8 mouse cellular contexts compared by ENCODE assay signal in the genomic region with DNA sequence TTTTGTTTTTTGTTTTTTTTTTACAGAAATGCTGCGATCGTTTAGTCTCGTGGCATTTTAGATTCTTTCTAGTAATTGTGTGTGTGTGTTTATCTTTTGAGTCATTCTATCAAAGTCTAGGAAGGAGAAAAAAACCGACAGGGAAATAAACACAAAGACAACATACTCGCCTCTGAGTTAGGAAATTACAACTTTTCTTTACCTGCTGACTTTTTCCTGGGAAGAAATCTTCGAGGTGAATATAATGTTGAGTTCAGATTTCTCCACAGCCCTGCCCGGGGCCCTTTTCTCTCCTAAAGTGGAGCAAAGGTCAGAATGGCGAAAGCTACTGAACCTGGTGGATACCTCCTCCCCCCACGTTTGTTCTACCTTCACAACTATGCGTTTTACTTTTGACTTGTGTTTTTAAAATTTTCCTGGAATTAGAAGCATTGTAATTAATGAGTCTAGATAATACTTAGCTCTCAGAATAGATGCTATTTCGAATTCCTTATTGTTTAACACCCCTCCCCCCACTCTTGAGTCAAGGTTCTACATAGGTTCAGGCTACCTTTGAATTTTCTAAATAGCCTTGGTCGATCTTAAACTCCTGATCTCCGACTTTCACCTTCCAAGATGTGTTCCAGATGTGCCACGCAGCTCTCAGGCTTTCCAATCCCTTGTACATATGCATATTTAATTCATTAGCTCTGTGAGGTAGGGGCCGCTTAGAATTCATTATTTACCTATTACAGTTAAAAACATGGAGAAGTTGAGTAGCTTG. TPM values are rescaled to one million over a fixed set of nuclear protein-coding genes. Genes with fewer than 3 reads are reported as not detected.
DNase-seq lines count a peak whose midpoint lies in the region; ATAC-seq and TF ChIP-seq lines count a peak whose summit lies in the region.

No protein-coding gene starts in this region.

- TF ChIP-seq CTCF in ES-Bruce4 (IDR thresholded peaks at IDR 0.05; ENCODE audit: low read depth, low read length): no peak

- no peak for TF ChIP-seq EP300 in ES-Bruce4 (IDR thresholded peaks at IDR 0.05; ENCODE audit: insufficient read depth, low read depth, low read length)

- peak overlapping the region; percentile 89 for H3K27ac ChIP-seq in ES-Bruce4 (ENCODE audit: insufficient read depth, low read length)
- peak overlapping the region; percentile 96 for H3K27ac ChIP-seq in forebrain, embryonic 14.5 days (ENCODE audit: low read depth, low read length)
- peak overlapping the region; percentile 99 for H3K27ac ChIP-seq in limb, embryonic 15.5 days

- no peaks in the 10 kb centered on the region for H3K36me3 ChIP-seq in erythroblast, embryonic 14.5 days (ENCODE audit: control insufficient read depth)
- no peaks in the 10 kb centered on the region for H3K36me3 ChIP-seq in ES-Bruce4 (ENCODE audit: control insufficient read depth, insufficient read depth, low read length, poor library complexity, severe bottlenecking)
- no peaks in the 10 kb centered on the region for H3K36me3 ChIP-seq in forebrain, embryonic 14.5 days (ENCODE audit: control insufficient read depth, insufficient read depth, low read length)
- no peaks in the 10 kb centered on the region for H3K36me3 ChIP-seq in limb, embryonic 15.5 days

- peaks cover 33% of the 10 kb centered on the region for H3K4me1 ChIP-seq in erythroblast, embryonic 14.5 days (ENCODE audit: control insufficient read depth)
- H3K4me1 ChIP-seq in ES-Bruce4 (ENCODE audit: control insufficient read depth, insufficient read depth, low read length): no peaks in the 10 kb centered on the region
- 0 out of 2 replicates have a peak, but pooled peaks cover 3% of the 10 kb centered on the region for H3K4me1 ChIP-seq in forebrain, embryonic 14.5 days (ENCODE audit: control insufficient read depth, insufficient read depth, low read length)
- H3K4me1 ChIP-seq in limb, embryonic 15.5 days: peaks cover 15% of the 10 kb centered on the region

- 46% methylated on average over 15 of the region's 15 CpGs for WGBS in forebrain, embryonic 14.5 days
- 15% methylated on average over 15 of the region's 15 CpGs for WGBS in limb, embryonic 15.5 days

- ATAC-seq in erythroblast, adult 5-6 weeks (replicated peaks; ENCODE audit: low FRiP score, poor library complexity, severe bottlenecking): no peak
- ATAC-seq in forebrain, embryonic 14.5 days: no peak
- no peak for ATAC-seq in limb, embryonic 15.5 days (ENCODE audit: insufficient number of reproducible peaks, low FRiP score, low TSS enrichment, low read depth)

- H3K9ac ChIP-seq in ES-Bruce4 (ENCODE audit: low read depth, poor library complexity, severe bottlenecking): peak overlapping the region; percentile 90
- H3K9ac ChIP-seq in forebrain, embryonic 14.5 days (ENCODE audit: low read length): peak overlapping the region; percentile 89
- H3K9ac ChIP-seq in limb, embryonic 15.5 days: peak overlapping the region; percentile 96

- H3K9me3 ChIP-seq in erythroblast, embryonic 14.5 days (ENCODE audit: control insufficient read depth, low read length): no peaks in the 10 kb centered on the region
- no peaks in the 10 kb centered on the region for H3K9me3 ChIP-seq in ES-Bruce4 (replicated peaks; ENCODE audit: control insufficient read depth, insufficient read depth, low read length, poor library complexity, severe bottlenecking)
- H3K9me3 ChIP-seq in forebrain, embryonic 14.5 days (replicated peaks; ENCODE audit: control insufficient read depth, low read length): no peaks in the 10 kb centered on the region
- no peaks in the 10 kb centered on the region for H3K9me3 ChIP-seq in limb, embryonic 15.5 days

- H3K27me3 ChIP-seq in erythroblast, embryonic 14.5 days (ENCODE audit: control insufficient read depth): no peaks in the 10 kb centered on the region
- H3K27me3 ChIP-seq in ES-Bruce4 (ENCODE audit: control insufficient read depth, insufficient read depth, low read length, poor library complexity, severe bottlenecking): no peaks in the 10 kb centered on the region
- no peaks in the 10 kb centered on the region for H3K27me3 ChIP-seq in forebrain, embryonic 14.5 days (replicated peaks; ENCODE audit: control insufficient read depth, insufficient read depth, low read length)
- no peaks in the 10 kb centered on the region for H3K27me3 ChIP-seq in limb, embryonic 15.5 days

- no peak for TF ChIP-seq POLR2A in ES-Bruce4 (IDR thresholded peaks at IDR 0.05; ENCODE audit: insufficient read depth, low read length)

- H3K4me3 ChIP-seq in erythroblast, embryonic 14.5 days (replicated peaks): peak overlapping the region; percentile 92
- peak overlapping the region; percentile 78 for H3K4me3 ChIP-seq in ES-Bruce4 (ENCODE audit: low read depth, low read length)
- H3K4me3 ChIP-seq in forebrain, embryonic 14.5 days (ENCODE audit: low read depth, low read length): peak overlapping the region; percentile 55
- peak overlapping the region; percentile 61 for H3K4me3 ChIP-seq in limb, embryonic 15.5 days

- no peak for DNase-seq in forebrain, embryonic 14.5 days (ENCODE audit: low spot score)
- DNase-seq in yolk sac, embryonic 10.5 days (ENCODE audit: low spot score): peak; percentile 69
- DNase-seq in right cerebral cortex, postnatal 36 days (ENCODE audit: low spot score in 2 of 2): no peak
- DNase-seq in retina, postnatal 1 day: no peak

- H3K4me2 ChIP-seq in forebrain, embryonic 14.5 days (ENCODE audit: low read length): peak overlapping the region; percentile 82
- peak overlapping the region; percentile 85 for H3K4me2 ChIP-seq in limb, embryonic 15.5 days

RNA-seq across cellular contexts. Expression of a gene that starts 11.0 kb away (rescaled TPM):
- 0.98 and 1.0 TPM in 2 replicates for polyA plus RNA-seq in erythroblast, embryonic 14.5 days (2012)
- 34.4 and 44.7 TPM in 2 replicates for total RNA-seq in erythroblast, adult 5-6 weeks (2015; ENCODE audit: low replicate concordance)
- 22.3 and 29.1 TPM in 2 replicates for total RNA-seq in erythroblast, adult 5-6 weeks (2017; ENCODE audit: low replicate concordance)
- polyA plus RNA-seq in ES-Bruce4 (2011; ENCODE audit: insufficient read depth, insufficient read length, low read depth, missing spikeins): 158 and 161 TPM in 2 replicates
- 142 and 195 TPM in 2 replicates for polyA plus RNA-seq in forebrain, embryonic 14.5 days (2014; fragmentation: Nextera tagmentation; extraction: Ambion mirVana)
- 116 and 117 TPM in 2 replicates for polyA plus RNA-seq in limb, embryonic 15.5 days (2015; fragmentation: Nextera tagmentation; extraction: Ambion mirVana)

Comparison
In these comparisons a context has a peak if more than half of its experiments do, and no peak if none do; other contexts are left out.
1. RNA of a gene that starts 11.0 kb away (polyA plus RNA-seq): 158 to 161 TPM in ES-Bruce4, 142 to 195 TPM in forebrain, embryonic 14.5 days and 116 to 117 TPM in limb, embryonic 15.5 days; 0.98 to 1.0 TPM in erythroblast, embryonic 14.5 days; every median in the first group is over 10 times any median in the second.
2. Peak in every context shown above with its lines, with median percentiles within 50 percentile points of each other: H3K4me3 ChIP-seq, H3K27ac ChIP-seq and H3K9ac ChIP-seq.